Mouse (Mus musculus) CH12F3 (cell line): ENCODE measurements around the gene Aen.

ENCODE experiments used
- in situ Hi-C: fragments of 300-500 bp; cut with MboI; formaldehyde crosslinking; loops from 2 replicates; pipeline ENCODE4 v1.14.3; 2020; ENCODE audit warnings: low sequenced_read_pairs

Gene Aen

GRCm38 (mm10) chr7:78890641-78891040 lies 5.0 kb upstream of the Aen start:
- in situ Hi-C loops, result loop anchor here (5.0 kb wide), 1 partner anchor 98 kb away; no protein-coding TSS in a partner anchor

GRCm38 (mm10) chr7:78893917-78894316 lies 1.7 kb upstream of the Aen start:
- in situ Hi-C loops, result loop anchor here (5.0 kb wide), 1 partner anchor 102 kb away; no protein-coding TSS in a partner anchor

GRCm38 (mm10) chr7:78895021-78895652 lies 517 bp upstream of the Aen start:
- in situ Hi-C loops, result no loop called here

GRCm38 (mm10) chr7:78897567-78897966 lies 1.9 kb downstream of the Aen start:
- in situ Hi-C loops, result no loop called here

- in situ Hi-C loops, result no loop called here
Measured at GRCm38 (mm10) chr7:78903174-78903870, 7.7 kb downstream of the Aen start.

- in situ Hi-C loops, result no loop called here
Measured at GRCm38 (mm10) chr7:78904175-78904574, 8.5 kb downstream of the Aen start.

GRCm38 (mm10) chr7:78909026-78909425 lies 13.4 kb downstream of the Aen start:
- in situ Hi-C loops, result no loop called here

GRCm38 (mm10) chr7:78910336-78911098 lies 14.9 kb downstream of the Aen start:
- in situ Hi-C loops, result no loop called here

- in situ Hi-C loops, result no loop called here
Measured at GRCm38 (mm10) chr7:78911209-78911608, 15.6 kb downstream of the Aen start.

- in situ Hi-C loops, result no loop called here
Measured at GRCm38 (mm10) chr7:78912253-78912973, 16.8 kb downstream of the Aen start.

- in situ Hi-C loops, result no loop called here
Measured at GRCm38 (mm10) chr7:78912974-78913474, 17.4 kb downstream of the Aen start, which contains the start of gene Isg20. Isg20 (plus strand) TSS chr7:78913424.

- in situ Hi-C loops, result no loop called here
Measured at GRCm38 (mm10) chr7:78913649-78914544, 18.2 kb downstream of the Aen start.

- in situ Hi-C loops, result no loop called here
Measured at GRCm38 (mm10) chr7:78914545-78914845, 18.8 kb downstream of the Aen start.

GRCm38 (mm10) chr7:78914896-78915510 lies 19.3 kb downstream of the Aen start:
- in situ Hi-C loops, result no loop called here

GRCm38 (mm10) chr7:78918686-78919085 lies 23.0 kb downstream of the Aen start:
- in situ Hi-C loops, result no loop called here

GRCm38 (mm10) chr7:78922506-78922905 lies 26.9 kb downstream of the Aen start:
- in situ Hi-C loops, result no loop called here

- in situ Hi-C loops, result no loop called here
Measured at GRCm38 (mm10) chr7:78924300-78924699, 28.6 kb downstream of the Aen start.

GRCm38 (mm10) chr7:78924796-78925195 lies 29.1 kb downstream of the Aen start:
- in situ Hi-C loops, result loop anchor here (25.0 kb wide), 1 partner anchor 438 kb away; no protein-coding TSS in a partner anchor

- in situ Hi-C loops, result loop anchor here (25.0 kb wide), 1 partner anchor 437 kb away; no protein-coding TSS in a partner anchor
Measured at GRCm38 (mm10) chr7:78925680-78926079, 30.0 kb downstream of the Aen start.
